ENCODE assay signal across 8 mouse cellular contexts in the genomic region with DNA sequence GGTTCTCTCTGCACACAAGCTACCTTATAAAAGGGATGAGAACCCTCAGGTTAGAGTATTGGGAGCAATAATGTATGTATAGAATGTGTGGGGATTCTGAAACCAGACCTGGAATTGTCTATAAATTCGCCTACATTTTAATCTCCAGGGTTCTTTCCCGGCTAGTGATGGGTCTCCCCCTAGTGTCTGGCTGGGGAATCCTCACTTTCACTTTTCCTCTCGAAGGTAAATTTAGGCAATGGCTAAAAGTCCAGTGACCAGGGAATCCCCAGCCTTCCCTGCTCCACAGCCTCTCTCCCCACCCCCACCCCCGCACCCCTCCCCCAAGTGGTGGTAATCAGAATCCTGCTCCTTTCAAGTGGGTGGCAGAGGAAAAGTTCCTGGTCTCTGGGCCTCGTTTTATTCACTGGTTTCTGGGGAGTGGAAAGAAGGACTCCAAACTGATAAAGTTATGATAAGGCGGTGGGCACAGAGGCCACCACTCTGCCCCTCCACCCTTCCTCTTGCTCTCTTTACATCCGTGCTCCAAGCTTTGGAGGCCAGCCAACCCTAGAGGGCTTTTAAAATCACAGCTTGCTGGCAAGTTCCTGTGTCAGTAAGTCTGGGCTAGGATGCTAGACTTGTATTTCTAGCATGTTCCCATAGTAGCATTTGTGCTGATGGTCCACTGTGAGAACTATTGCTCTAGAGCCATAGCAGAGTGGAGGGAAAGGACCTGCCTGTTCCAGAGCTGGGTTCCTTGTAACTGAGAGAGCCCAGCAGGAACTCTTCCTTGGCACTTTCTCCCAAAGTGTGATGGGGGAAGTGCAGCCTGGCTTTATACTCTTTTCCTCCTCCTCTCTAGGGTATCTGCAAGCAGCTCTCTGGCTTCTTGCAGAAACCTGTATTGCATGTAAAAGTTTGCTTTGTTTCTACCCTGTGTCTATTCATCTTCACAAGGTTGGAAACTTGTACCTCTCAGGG. TPM values are rescaled to one million over a fixed set of nuclear protein-coding genes. Genes with fewer than 3 reads are reported as not detected.
DNase-seq lines count a peak whose midpoint lies in the region; ATAC-seq and TF ChIP-seq lines count a peak whose summit lies in the region.

No protein-coding gene starts in this region.

- no peak overlapping the region for H3K9ac ChIP-seq in hindbrain, embryonic 13.5 days
- H3K9ac ChIP-seq in forebrain, embryonic 15.5 days (replicated peaks) = no peak overlapping the region
- no peak overlapping the region for H3K9ac ChIP-seq in liver, embryonic 11.5 days (ENCODE audit: low read depth, low read length)
- H3K9ac ChIP-seq in neural tube, embryonic 12.5 days = no peak overlapping the region

- peak; percentile 35 for DNase-seq in hindbrain, embryonic 10.5 days (ENCODE audit: low spot score)
- peak; percentile 48 for DNase-seq in kidney, adult 11 months
- no peak for DNase-seq in liver, embryonic 11.5 days (ENCODE audit: low spot score)

- no peak for ATAC-seq in hindbrain, embryonic 13.5 days (ENCODE audit: low FRiP score)
- ATAC-seq in forebrain, embryonic 15.5 days (replicated peaks) = 0 out of 2 replicates have a peak, but pooled peaks have one; percentile 9
- no peak for ATAC-seq in liver, embryonic 11.5 days (replicated peaks; ENCODE audit: low FRiP score)
- no peak for ATAC-seq in neural tube, embryonic 12.5 days (ENCODE audit: low FRiP score, low read depth)
- ATAC-seq in activated CD4-positive, CD25-positive, alpha-beta regulatory T cell, adult 4 months = no peak

- TF ChIP-seq CTCF in bone marrow, adult 2 months (IDR thresholded peaks at IDR 0.05; ENCODE audit: control insufficient read depth, insufficient read depth, low read length) = 0 out of 2 replicates have a peak, but pooled peaks have one; percentile 21

- no peaks in the 10 kb centered on the region for H3K36me3 ChIP-seq in hindbrain, embryonic 10.5 days
- no peaks in the 10 kb centered on the region for H3K36me3 ChIP-seq in hindbrain, embryonic 13.5 days
- H3K36me3 ChIP-seq in forebrain, embryonic 15.5 days = no peaks in the 10 kb centered on the region
- no peaks in the 10 kb centered on the region for H3K36me3 ChIP-seq in liver, embryonic 11.5 days (ENCODE audit: control insufficient read depth, insufficient read depth, low read length)
- no peaks in the 10 kb centered on the region for H3K36me3 ChIP-seq in neural tube, embryonic 12.5 days

- no peak overlapping the region for H3K4me3 ChIP-seq in hindbrain, embryonic 10.5 days
- H3K4me3 ChIP-seq in hindbrain, embryonic 13.5 days = no peak overlapping the region
- H3K4me3 ChIP-seq in bone marrow, adult 2 months (replicated peaks; ENCODE audit: control insufficient read depth, low read depth, low read length) = no peak overlapping the region
- no peak overlapping the region for H3K4me3 ChIP-seq in forebrain, embryonic 15.5 days
- no peak overlapping the region; the same call in 1 of the 2 replicates for H3K4me3 ChIP-seq in liver, embryonic 11.5 days (ENCODE audit: low read depth, low read length)
- no peak overlapping the region for H3K4me3 ChIP-seq in neural tube, embryonic 12.5 days

- no peak overlapping the region; the same call in 1 of the 2 replicates for H3K4me2 ChIP-seq in hindbrain, embryonic 13.5 days
- H3K4me2 ChIP-seq in forebrain, embryonic 15.5 days (replicated peaks) = 0 out of 2 replicates have a peak overlapping the region, but pooled peaks have one; percentile 9
- H3K4me2 ChIP-seq in liver, embryonic 11.5 days = peak overlapping the region; percentile 75
- H3K4me2 ChIP-seq in neural tube, embryonic 12.5 days (replicated peaks) = 0 out of 2 replicates have a peak overlapping the region, but pooled peaks have one; percentile 97

- H3K27me3 ChIP-seq in hindbrain, embryonic 10.5 days (ENCODE audit: insufficient read depth, poor library complexity, severe bottlenecking) = peaks cover 73% of the 10 kb centered on the region
- H3K27me3 ChIP-seq in hindbrain, embryonic 13.5 days = peaks cover 47% of the 10 kb centered on the region
- H3K27me3 ChIP-seq in forebrain, embryonic 15.5 days = peaks cover 14% of the 10 kb centered on the region
- peaks cover 51% of the 10 kb centered on the region for H3K27me3 ChIP-seq in liver, embryonic 11.5 days (replicated peaks; ENCODE audit: control insufficient read depth, insufficient read depth, low read length)
- peaks cover 33% of the 10 kb centered on the region for H3K27me3 ChIP-seq in neural tube, embryonic 12.5 days (replicated peaks)

- H3K4me1 ChIP-seq in hindbrain, embryonic 10.5 days (replicated peaks) = peaks cover 23% of the 10 kb centered on the region
- peaks cover 26% of the 10 kb centered on the region for H3K4me1 ChIP-seq in hindbrain, embryonic 13.5 days (replicated peaks)
- H3K4me1 ChIP-seq in bone marrow, adult 2 months (ENCODE audit: control insufficient read depth, insufficient read depth, low read length) = no peaks in the 10 kb centered on the region; the same call in 1 of the 2 replicates
- peaks cover 22% of the 10 kb centered on the region for H3K4me1 ChIP-seq in forebrain, embryonic 15.5 days
- peaks cover 11% of the 10 kb centered on the region for H3K4me1 ChIP-seq in liver, embryonic 11.5 days (replicated peaks; ENCODE audit: control insufficient read depth, insufficient read depth, low read length)
- peaks cover 16% of the 10 kb centered on the region; the same call in 1 of the 2 replicates for H3K4me1 ChIP-seq in neural tube, embryonic 12.5 days

- no peaks in the 10 kb centered on the region for H3K9me3 ChIP-seq in hindbrain, embryonic 10.5 days
- H3K9me3 ChIP-seq in hindbrain, embryonic 13.5 days = no peaks in the 10 kb centered on the region
- H3K9me3 ChIP-seq in forebrain, embryonic 15.5 days = no peaks in the 10 kb centered on the region
- no peaks in the 10 kb centered on the region for H3K9me3 ChIP-seq in liver, embryonic 11.5 days (ENCODE audit: control insufficient read depth, low read length)
- no peaks in the 10 kb centered on the region for H3K9me3 ChIP-seq in neural tube, embryonic 12.5 days

- WGBS in hindbrain, embryonic 10.5 days = 18% methylated on average over 7 of the region's 7 CpGs
- 18% methylated on average over 7 of the region's 7 CpGs for WGBS in hindbrain, embryonic 13.5 days
- 7% methylated on average over 7 of the region's 7 CpGs for WGBS in bone marrow, adult 2 months
- WGBS in forebrain, embryonic 15.5 days = 11% methylated on average over 7 of the region's 7 CpGs
- WGBS in liver, embryonic 11.5 days = 6% methylated on average over 7 of the region's 7 CpGs
- 18% methylated on average over 7 of the region's 7 CpGs for WGBS in neural tube, embryonic 12.5 days

- H3K27ac ChIP-seq in hindbrain, embryonic 10.5 days = no peak overlapping the region
- H3K27ac ChIP-seq in hindbrain, embryonic 13.5 days = no peak overlapping the region
- no peak overlapping the region for H3K27ac ChIP-seq in bone marrow, adult 2 months (ENCODE audit: control insufficient read depth, insufficient read depth, low read depth, low read length, poor library complexity)
- no peak overlapping the region for H3K27ac ChIP-seq in forebrain, embryonic 15.5 days (replicated peaks)
- no peak overlapping the region for H3K27ac ChIP-seq in liver, embryonic 11.5 days (ENCODE audit: low read depth, low read length)
- H3K27ac ChIP-seq in neural tube, embryonic 12.5 days = no peak overlapping the region

- TF ChIP-seq POLR2A in bone marrow, adult 2 months (IDR thresholded peaks at IDR 0.05; ENCODE audit: borderline replicate concordance, control insufficient read depth, low read depth, low read length) = no peak

RNA-seq across cellular contexts. Expression of gene Rassf5, which starts 1.7 kb away (rescaled TPM):
- polyA plus RNA-seq in hindbrain, embryonic 10.5 days (2016; fragmentation: Nextera tagmentation; extraction: Ambion mirVana) = 1.4 and 1.6 TPM in 2 replicates
- polyA plus RNA-seq in hindbrain, embryonic 13.5 days (2015; fragmentation: Nextera tagmentation; extraction: Ambion mirVana) = 2.6 TPM in 2 replicates
- 12.7 and 21.8 TPM in 2 replicates for polyA plus RNA-seq in bone marrow, adult 2 months (2011; ENCODE audit: insufficient read depth, insufficient read length, low replicate concordance, missing spikeins)
- polyA plus RNA-seq in forebrain, embryonic 15.5 days (2015; fragmentation: Nextera tagmentation; extraction: Ambion mirVana) = 1.2 and 1.8 TPM in 2 replicates
- 3.7 and 4.1 TPM in 2 replicates for polyA plus RNA-seq in liver, embryonic 11.5 days (2014; fragmentation: Nextera tagmentation; extraction: Ambion mirVana)
- polyA plus RNA-seq in neural tube, embryonic 12.5 days (2016; fragmentation: Nextera tagmentation; extraction: Ambion mirVana) = 1.8 and 2.7 TPM in 2 replicates
- polyA plus RNA-seq in activated CD4-positive, CD25-positive, alpha-beta regulatory T cell, adult 4 months (2017; shearing (Covaris generic)) = 100 to 1,000 TPM; 278 to 305 TPM

RNA-seq across cellular contexts. Expression of gene Ikbke, which starts 32.7 kb away (rescaled TPM):
- polyA plus RNA-seq in hindbrain, embryonic 10.5 days (2016; fragmentation: Nextera tagmentation; extraction: Ambion mirVana) = 1.0 and 1.5 TPM in 2 replicates
- polyA plus RNA-seq in hindbrain, embryonic 13.5 days (2015; fragmentation: Nextera tagmentation; extraction: Ambion mirVana) = 0.66 and 0.92 TPM in 2 replicates
- polyA plus RNA-seq in bone marrow, adult 2 months (2011; ENCODE audit: insufficient read depth, insufficient read length, low replicate concordance, missing spikeins) = 12.8 and 40.9 TPM in 2 replicates
- 0.42 and 0.67 TPM in 2 replicates for polyA plus RNA-seq in forebrain, embryonic 15.5 days (2015; fragmentation: Nextera tagmentation; extraction: Ambion mirVana)
- 3.9 and 4.7 TPM in 2 replicates for polyA plus RNA-seq in liver, embryonic 11.5 days (2014; fragmentation: Nextera tagmentation; extraction: Ambion mirVana)
- polyA plus RNA-seq in neural tube, embryonic 12.5 days (2016; fragmentation: Nextera tagmentation; extraction: Ambion mirVana) = 0.75 and 1.0 TPM in 2 replicates
- 10 to 100 TPM; 68.0 to 91.2 TPM for polyA plus RNA-seq in activated CD4-positive, CD25-positive, alpha-beta regulatory T cell, adult 4 months (2017; shearing (Covaris generic))

Comparison
In these comparisons a context has a peak if more than half of its experiments do, and no peak if none do; other contexts are left out.
1. RNA of gene Rassf5, which starts 1.7 kb away (polyA plus RNA-seq): 278 to 305 TPM in activated CD4-positive, CD25-positive, alpha-beta regulatory T cell, adult 4 months; 12.7 to 21.8 TPM in bone marrow, adult 2 months, 3.7 to 4.1 TPM in liver, embryonic 11.5 days, 1.8 to 2.7 TPM in neural tube, embryonic 12.5 days, 2.6 TPM in hindbrain, embryonic 13.5 days, 1.2 to 1.8 TPM in forebrain, embryonic 15.5 days and 1.4 to 1.6 TPM in hindbrain, embryonic 10.5 days; every median in the first group is over 10 times any median in the second.